In genomic region chr7:120327220-120328073, GRCm38 (mm10) we compare ENCODE assay signal across 9 mouse cellular contexts. TPM values are rescaled to one million over a fixed set of nuclear protein-coding genes. Genes with fewer than 3 reads are reported as not detected.
DNase-seq lines count a peak whose midpoint lies in the region; ATAC-seq and TF ChIP-seq lines count a peak whose summit lies in the region.
"Had no signal": no experiment of that assay in that cellular context is flagged by ENCODE, and none has a peak within 500 bp of the region (broad histone marks: within the 10 kb centered on the region; RNA-seq: fewer than 3 reads in every experiment).

No protein-coding gene starts in this region.

- TF ChIP-seq CTCF in ES-Bruce4 (IDR thresholded peaks at IDR 0.05; ENCODE audit: low read depth, low read length): peak; percentile 17
- TF ChIP-seq CTCF in stomach, postnatal 0 days (IDR thresholded peaks at IDR 0.05; ENCODE audit: low read depth): peak; percentile 66

- intact Hi-C loops in left cerebral cortex, postnatal 14 days (cut with DNase I): loop anchor here (5.0 to 10.0 kb wide), 4 partner anchors 123 to 475 kb away; partner anchors contain the start of genes Abca14, Crym and Dnah3

- peak overlapping the region; percentile 25; the same call in 1 of the 2 replicates for H3K9ac ChIP-seq in ES-Bruce4 (ENCODE audit: low read depth, poor library complexity, severe bottlenecking)
- no peak overlapping the region for H3K9ac ChIP-seq in forebrain, embryonic 15.5 days (replicated peaks)
- no peak overlapping the region for H3K9ac ChIP-seq in intestine, embryonic 15.5 days
- no peak overlapping the region for H3K9ac ChIP-seq in stomach, postnatal 0 days (ENCODE audit: low read length)

- peak; percentile 15; the same call in 1 of the 2 replicates for ATAC-seq in cerebellum, adult (ENCODE audit: insufficient number of reproducible peaks, low FRiP score, low TSS enrichment)
- peak; percentile 78 for ATAC-seq in forebrain, embryonic 15.5 days (replicated peaks)
- ATAC-seq in intestine, embryonic 15.5 days: peak; percentile 65
- ATAC-seq in stomach, postnatal 0 days (ENCODE audit: low FRiP score, low TSS enrichment): no peak

- no peaks in the 10 kb centered on the region for H3K27me3 ChIP-seq in ES-Bruce4 (ENCODE audit: control insufficient read depth, insufficient read depth, low read length, poor library complexity, severe bottlenecking)
- no peaks in the 10 kb centered on the region for H3K27me3 ChIP-seq in forebrain, embryonic 15.5 days
- H3K27me3 ChIP-seq in intestine, embryonic 15.5 days (replicated peaks): no peaks in the 10 kb centered on the region
- H3K27me3 ChIP-seq in midbrain, embryonic 10.5 days (ENCODE audit: low read depth, poor library complexity, severe bottlenecking): peaks cover 8% of the 10 kb centered on the region; the same call in 1 of the 2 replicates
- no peaks in the 10 kb centered on the region for H3K27me3 ChIP-seq in stomach, postnatal 0 days (ENCODE audit: control insufficient read depth, insufficient read depth, low read length)

- H3K9me3 ChIP-seq in ES-Bruce4 (replicated peaks; ENCODE audit: control insufficient read depth, insufficient read depth, low read length, poor library complexity, severe bottlenecking): no peaks in the 10 kb centered on the region
- no peaks in the 10 kb centered on the region for H3K9me3 ChIP-seq in forebrain, embryonic 15.5 days
- H3K9me3 ChIP-seq in intestine, embryonic 15.5 days: no peaks in the 10 kb centered on the region
- no peaks in the 10 kb centered on the region for H3K9me3 ChIP-seq in midbrain, embryonic 10.5 days (replicated peaks)
- H3K9me3 ChIP-seq in stomach, postnatal 0 days (ENCODE audit: control insufficient read depth, low read length): no peaks in the 10 kb centered on the region

- peak overlapping the region; percentile 47 for H3K4me2 ChIP-seq in forebrain, embryonic 15.5 days (replicated peaks)
- peak overlapping the region; percentile 57 for H3K4me2 ChIP-seq in intestine, embryonic 15.5 days (replicated peaks)
- H3K4me2 ChIP-seq in stomach, postnatal 0 days (replicated peaks; ENCODE audit: low read depth): peak overlapping the region; percentile 40

- no peak for TF ChIP-seq EP300 in ES-Bruce4 (IDR thresholded peaks at IDR 0.05; ENCODE audit: insufficient read depth, low read depth, low read length)
- no peak for TF ChIP-seq EP300 in stomach, postnatal 0 days (optimal IDR thresholded peaks at IDR 0.05)

- peaks cover 2% of the 10 kb centered on the region for H3K4me1 ChIP-seq in ES-Bruce4 (ENCODE audit: control insufficient read depth, insufficient read depth, low read length)
- H3K4me1 ChIP-seq in forebrain, embryonic 15.5 days: peaks cover 9% of the 10 kb centered on the region
- 0 out of 2 replicates have a peak, but pooled peaks cover 5% of the 10 kb centered on the region for H3K4me1 ChIP-seq in intestine, embryonic 15.5 days (replicated peaks)
- 0 out of 2 replicates have a peak, but pooled peaks cover 9% of the 10 kb centered on the region for H3K4me1 ChIP-seq in midbrain, embryonic 10.5 days
- H3K4me1 ChIP-seq in stomach, postnatal 0 days (replicated peaks; ENCODE audit: control insufficient read depth, insufficient read depth): no peaks in the 10 kb centered on the region

- no peak overlapping the region for H3K27ac ChIP-seq in ES-Bruce4 (ENCODE audit: insufficient read depth, low read length)
- H3K27ac ChIP-seq in forebrain, embryonic 15.5 days (replicated peaks): no peak overlapping the region
- no peak overlapping the region for H3K27ac ChIP-seq in intestine, embryonic 15.5 days
- H3K27ac ChIP-seq in midbrain, embryonic 10.5 days (replicated peaks): no peak overlapping the region
- H3K27ac ChIP-seq in stomach, postnatal 0 days (replicated peaks): no peak overlapping the region

- peak; percentile 64 to 68 for DNase-seq in left cerebral cortex, postnatal 14 days (ENCODE audit: low spot score in 2 of 2)
- DNase-seq in midbrain, embryonic 10.5 days (ENCODE audit: low spot score): peak; percentile 25
- DNase-seq in stomach, postnatal 0 days (ENCODE audit: low spot score): peak; percentile 13
- no peak for DNase-seq in gastrocnemius, adult 18-20 months (ENCODE audit: low spot score)

- H3K36me3 ChIP-seq in ES-Bruce4 (ENCODE audit: control insufficient read depth, insufficient read depth, low read length, poor library complexity, severe bottlenecking): no peaks in the 10 kb centered on the region
- no peaks in the 10 kb centered on the region for H3K36me3 ChIP-seq in forebrain, embryonic 15.5 days
- H3K36me3 ChIP-seq in intestine, embryonic 15.5 days: no peaks in the 10 kb centered on the region
- no peaks in the 10 kb centered on the region for H3K36me3 ChIP-seq in midbrain, embryonic 10.5 days
- H3K36me3 ChIP-seq in stomach, postnatal 0 days (ENCODE audit: control insufficient read depth, insufficient read depth, low read length): no peaks in the 10 kb centered on the region

- H3K4me3 ChIP-seq in ES-Bruce4 (ENCODE audit: low read depth, low read length): peak overlapping the region; percentile 34
- peak overlapping the region; percentile 17 for H3K4me3 ChIP-seq in forebrain, embryonic 15.5 days
- H3K4me3 ChIP-seq in intestine, embryonic 15.5 days (replicated peaks): 0 out of 2 replicates have a peak overlapping the region, but pooled peaks have one; percentile 9
- peak overlapping the region; percentile 49 for H3K4me3 ChIP-seq in midbrain, embryonic 10.5 days
- no peak overlapping the region for H3K4me3 ChIP-seq in stomach, postnatal 0 days (ENCODE audit: low read depth, low read length)

- WGBS in forebrain, embryonic 15.5 days: 12% methylated on average over 22 of the region's 22 CpGs
- 16% methylated on average over 22 of the region's 22 CpGs for WGBS in intestine, embryonic 15.5 days
- 17% methylated on average over 22 of the region's 22 CpGs for WGBS in midbrain, embryonic 10.5 days
- 11% methylated on average over 22 of the region's 22 CpGs for WGBS in stomach, postnatal 0 days

- TF ChIP-seq POLR2A in ES-Bruce4 (IDR thresholded peaks at IDR 0.05; ENCODE audit: insufficient read depth, low read length): no peak

RNA-seq across cellular contexts. Expression of gene Abca15, which starts 1.0 kb away (rescaled TPM):
- not detected in 2 replicates for polyA plus RNA-seq in ES-Bruce4 (2011; ENCODE audit: insufficient read depth, insufficient read length, low read depth, missing spikeins)
- not detected in 2 replicates for polyA plus RNA-seq in forebrain, embryonic 15.5 days (2015; fragmentation: Nextera tagmentation; extraction: Ambion mirVana)
- not detected in 2 replicates for polyA plus RNA-seq in intestine, embryonic 15.5 days (2015; fragmentation: Nextera tagmentation; extraction: Ambion mirVana)
- under 1 TPM in 1 of 2 experiments, not detected in 1; 0.13 TPM for total RNA-seq in left cerebral cortex, postnatal 14 days (2021)
- polyA plus RNA-seq in midbrain, embryonic 10.5 days (2016; fragmentation: Nextera tagmentation; extraction: Ambion mirVana): not detected in 2 replicates
- polyA plus RNA-seq in stomach, postnatal 0 days (2015; fragmentation: Nextera tagmentation; extraction: Ambion mirVana): not detected in 2 replicates
- not detected for total RNA-seq in gastrocnemius, adult 18-20 months (2021)
- total RNA-seq: adrenal gland, adult 18-20 months had no signal
